Mouse (Mus musculus): Measurements from ENCODE around the gene Sympk. TPM values are rescaled to one million over a fixed set of nuclear protein-coding genes. Genes with fewer than 3 reads are reported as not detected.

Gene Sympk
- total and polyA plus RNA-seq, 3 experiments = 43.7 to 141 (median 111) TPM

- dilution Hi-C loops (cut with MboI; ENCODE audit: extremely low pct_ligation_motif_present, extremely low pct_unique_long_range_greater_than_20kb, low sequenced_read_pairs) = no loop called here
These were observed 37.7 kb upstream of the Sympk start for GRCm38 (mm10) chr7:18986503-18986902.

GRCm38 (mm10) chr7:18987100-18987499 lies 37.1 kb upstream of the Sympk start, which contains the start of gene Nanos2:
Gene Nanos2, plus strand, starts transcription at chr7:18987400.
- no peak within 1 kb of the TSS for H3K9ac ChIP-seq (ENCODE audit: insufficient read depth, low read depth)
- dilution Hi-C loops (cut with MboI; ENCODE audit: extremely low pct_ligation_motif_present, extremely low pct_unique_long_range_greater_than_20kb, low sequenced_read_pairs) (no loop called here), in situ Hi-C loops (cut with MboI; ENCODE audit: low pct_ligation_motif_present, low pct_unique_long_range_greater_than_20kb, low sequenced_read_pairs) (loop anchor here (10.0 kb wide), 1 partner anchor 92 kb away; no protein-coding TSS in a partner anchor)
- DNase-seq (ENCODE audit: extremely low read depth) = no peak
- peaks cover 73% of the 10 kb centered on the region for H3K27me3 ChIP-seq (replicated peaks)
- peaks cover 7 to 15% of the 10 kb centered on the region in 2 experiments for H3K4me1 ChIP-seq (ENCODE audit: control insufficient read depth in 1 of 2, insufficient read depth in 2 of 2)
- peaks cover 1% of the 10 kb centered on the region for H3K9me3 ChIP-seq (replicated peaks; ENCODE audit: low read length)
- no peak within 1 kb of the TSS for H3K4me2 ChIP-seq (ENCODE audit: insufficient read depth, low read depth, poor library complexity, severe bottlenecking)
- no peaks in the 10 kb centered on the region for H3K79me2 ChIP-seq (replicated peaks; ENCODE audit: control insufficient read depth, extremely low read depth, insufficient read depth, poor library complexity, severe bottlenecking)
- H3K4me3 ChIP-seq (replicated peaks in 1 of 3; ENCODE audit: low read depth in 2 of 3, low read length in 2 of 3, poor library complexity in 1 of 3) = no peak within 1 kb of the TSS
- H3K27ac ChIP-seq (ENCODE audit: insufficient read depth, low read depth) = no peak within 1 kb of the TSS
- no peak for TF ChIP-seq ZMIZ1 (IDR thresholded peaks at IDR 0.05; ENCODE audit: low read depth, low read length)
- TF ChIP-seq SMC3 (IDR thresholded peaks at IDR 0.05; ENCODE audit: low read depth, low read length) = no peak
- TF ChIP-seq EP300 (IDR thresholded peaks at IDR 0.05; ENCODE audit: low read length) = no peak
- no peak for TF ChIP-seq JUN (IDR thresholded peaks at IDR 0.05; ENCODE audit: insufficient read depth, low read depth, low read length)
- no peak for TF ChIP-seq RAD21 (IDR thresholded peaks at IDR 0.05; ENCODE audit: low read depth, low read length)
- TF ChIP-seq ZNF384 (IDR thresholded peaks at IDR 0.05; ENCODE audit: low read depth, low read length) = no peak
- TF ChIP-seq MEF2A (IDR thresholded peaks at IDR 0.05; ENCODE audit: borderline replicate concordance, low read depth, low read length) = no peak
- no peak for TF ChIP-seq MAFK (IDR thresholded peaks at IDR 0.05; ENCODE audit: insufficient replicate concordance, low read length)
- TF ChIP-seq CTCF (conservative IDR thresholded peaks at IDR 0.05 in 1 of 2, IDR thresholded peaks at IDR 0.05 in 1 of 2; ENCODE audit: low read depth in 2 of 2, low read length in 2 of 2) = no peak
- no peak for TF ChIP-seq CHD1 (IDR thresholded peaks at IDR 0.05; ENCODE audit: low read depth, low read length)
- TF ChIP-seq USF1 (IDR thresholded peaks at IDR 0.05; ENCODE audit: low read depth, low read length) = no peak
- no peak for TF ChIP-seq MAZ (IDR thresholded peaks at IDR 0.05; ENCODE audit: low read depth, low read length)
- peaks cover 0 to 4% of the 10 kb centered on the region in 2 experiments for H3K36me3 ChIP-seq (replicated peaks in 1 of 2; ENCODE audit: control insufficient read depth in 1 of 2, insufficient read depth in 1 of 2, low read length in 1 of 2)

More at GRCm38 (mm10) chr7:18986503-18986902, 37.7 kb upstream of the Sympk start:
- in situ Hi-C loops (cut with MboI; ENCODE audit: low pct_ligation_motif_present, low pct_unique_long_range_greater_than_20kb, low sequenced_read_pairs) = loop anchor here (10.0 kb wide), 1 partner anchor 92 kb away; no protein-coding TSS in a partner anchor
- no peak for TF ChIP-seq MEF2A (IDR thresholded peaks at IDR 0.05; ENCODE audit: borderline replicate concordance, low read depth, low read length)
- TF ChIP-seq TCF12 (IDR thresholded peaks at IDR 0.05; ENCODE audit: low read depth, low read length) = no peak
- no peak overlapping the region for H3K4me3 ChIP-seq (replicated peaks in 1 of 3; ENCODE audit: low read depth in 2 of 3, low read length in 2 of 3, poor library complexity in 1 of 3)
- no peak overlapping the region for H3K4me2 ChIP-seq (ENCODE audit: insufficient read depth, low read depth, poor library complexity, severe bottlenecking)
- H3K79me2 ChIP-seq (replicated peaks; ENCODE audit: control insufficient read depth, extremely low read depth, insufficient read depth, poor library complexity, severe bottlenecking) = no peaks in the 10 kb centered on the region
- H3K27me3 ChIP-seq (replicated peaks) = peaks cover 76% of the 10 kb centered on the region
- no peaks in the 10 kb centered on the region for H3K9me3 ChIP-seq (replicated peaks; ENCODE audit: low read length)
- H3K36me3 ChIP-seq (replicated peaks in 1 of 2; ENCODE audit: control insufficient read depth in 1 of 2, insufficient read depth in 1 of 2, low read length in 1 of 2) = no peaks in the 10 kb centered on the region
- peaks cover 3 to 9% of the 10 kb centered on the region in 2 experiments for H3K4me1 ChIP-seq (ENCODE audit: control insufficient read depth in 1 of 2, insufficient read depth in 2 of 2)
- H3K27ac ChIP-seq (ENCODE audit: insufficient read depth, low read depth) = no peak overlapping the region
- no peak overlapping the region for H3K9ac ChIP-seq (ENCODE audit: insufficient read depth, low read depth)
- DNase-seq (ENCODE audit: extremely low read depth) = no peak

- in situ Hi-C loops (cut with MboI; ENCODE audit: low pct_ligation_motif_present, low pct_unique_long_range_greater_than_20kb, low sequenced_read_pairs) = loop anchor here (10.0 kb wide), 1 partner anchor 93 kb away; no protein-coding TSS in a partner anchor
- DNase-seq (ENCODE audit: extremely low read depth) = no peak
- H3K36me3 ChIP-seq (replicated peaks in 1 of 2; ENCODE audit: control insufficient read depth in 1 of 2, insufficient read depth in 1 of 2, low read length in 1 of 2) = peaks cover 0 to 10% of the 10 kb centered on the region in 2 experiments
- no peak overlapping the region for H3K27ac ChIP-seq (ENCODE audit: insufficient read depth, low read depth)
- no peak overlapping the region for H3K4me3 ChIP-seq (replicated peaks in 1 of 3; ENCODE audit: low read depth in 2 of 3, low read length in 2 of 3, poor library complexity in 1 of 3)
- no peak overlapping the region for H3K4me2 ChIP-seq (ENCODE audit: insufficient read depth, low read depth, poor library complexity, severe bottlenecking)
- H3K9me3 ChIP-seq (replicated peaks; ENCODE audit: low read length) = peaks cover 2% of the 10 kb centered on the region
- H3K4me1 ChIP-seq (ENCODE audit: control insufficient read depth in 1 of 2, insufficient read depth in 2 of 2) = peaks cover 7 to 16% of the 10 kb centered on the region in 2 experiments
- H3K27me3 ChIP-seq (replicated peaks) = peaks cover 67% of the 10 kb centered on the region
- no peaks in the 10 kb centered on the region for H3K79me2 ChIP-seq (replicated peaks; ENCODE audit: control insufficient read depth, extremely low read depth, insufficient read depth, poor library complexity, severe bottlenecking)
- TF ChIP-seq USF1 (IDR thresholded peaks at IDR 0.05; ENCODE audit: low read depth, low read length) = no peak
- TF ChIP-seq UBTF (IDR thresholded peaks at IDR 0.05; ENCODE audit: low read depth, low read length) = no peak
- no peak for TF ChIP-seq RCOR1 (conservative IDR thresholded peaks at IDR 0.05; ENCODE audit: low read depth, low read length)
- TF ChIP-seq ZC3H11A (IDR thresholded peaks at IDR 0.05; ENCODE audit: low read depth, low read length) = no peak
- TF ChIP-seq MEF2A (IDR thresholded peaks at IDR 0.05; ENCODE audit: borderline replicate concordance, low read depth, low read length) = no peak
- no peak for TF ChIP-seq CHD1 (IDR thresholded peaks at IDR 0.05; ENCODE audit: low read depth, low read length)
- TF ChIP-seq MAFK (IDR thresholded peaks at IDR 0.05; ENCODE audit: insufficient replicate concordance, low read length) = no peak
- no peak for TF ChIP-seq SMC3 (IDR thresholded peaks at IDR 0.05; ENCODE audit: low read depth, low read length)
- no peak for TF ChIP-seq NELFE (IDR thresholded peaks at IDR 0.05; ENCODE audit: low read depth, low read length)
- no peak for TF ChIP-seq POLR2A (IDR thresholded peaks at IDR 0.05; ENCODE audit: low read depth, low read length)
- TF ChIP-seq NRF1 (IDR thresholded peaks at IDR 0.05; ENCODE audit: low read depth, low read length) = no peak
- no peak for TF ChIP-seq ELF1 (IDR thresholded peaks at IDR 0.05; ENCODE audit: low read depth, low read length)
- no peak for TF ChIP-seq JUN (IDR thresholded peaks at IDR 0.05; ENCODE audit: insufficient read depth, low read depth, low read length)
- TF ChIP-seq JUND (conservative IDR thresholded peaks at IDR 0.05; ENCODE audit: low read depth, low read length) = no peak
- no peak for TF ChIP-seq POLR2AphosphoS2 (IDR thresholded peaks at IDR 0.05; ENCODE audit: low read depth, low read length)
- TF ChIP-seq TCF12 (IDR thresholded peaks at IDR 0.05; ENCODE audit: low read depth, low read length) = no peak
- no peak for TF ChIP-seq MXI1 (IDR thresholded peaks at IDR 0.05; ENCODE audit: low read depth, low read length)
- dilution Hi-C loops (cut with MboI; ENCODE audit: extremely low pct_ligation_motif_present, extremely low pct_unique_long_range_greater_than_20kb, low sequenced_read_pairs) = no loop called here
- H3K9ac ChIP-seq (ENCODE audit: insufficient read depth, low read depth) = no peak overlapping the region
These were observed 36.4 kb upstream of the Sympk start for GRCm38 (mm10) chr7:18987747-18988146.

All from CH12.LX (cell line).